Comparison of ENCODE assay signal across 9 mouse cellular contexts in the genomic region with DNA sequence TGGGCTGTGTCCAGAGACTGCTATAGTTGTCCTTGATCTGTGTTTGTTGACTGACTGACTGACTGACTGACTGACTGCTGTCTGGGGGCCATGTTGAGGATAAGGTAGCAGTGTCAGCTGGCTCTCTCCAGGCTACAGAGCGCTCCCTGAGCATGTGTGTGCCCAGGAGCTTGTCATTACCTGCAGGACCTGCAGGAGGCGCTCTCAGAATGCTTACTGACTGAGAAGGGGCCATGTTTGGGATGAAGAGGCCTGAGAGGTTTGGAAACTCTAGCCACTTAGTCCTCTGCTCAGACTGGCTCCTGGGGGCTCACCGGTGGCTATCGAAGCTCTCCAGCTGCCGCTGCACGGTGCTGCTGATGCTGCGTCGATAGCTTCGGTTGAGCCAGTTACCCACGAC. TPM values are rescaled to one million over a fixed set of nuclear protein-coding genes. Genes with fewer than 3 reads are reported as not detected.
DNase-seq lines count a peak whose midpoint lies in the region; ATAC-seq lines count a peak whose summit lies in the region.
"Had no signal": no experiment of that assay in that cellular context is flagged by ENCODE, and none has a peak within 500 bp of the region (broad histone marks: within the 10 kb centered on the region; RNA-seq: fewer than 3 reads in every experiment).

No protein-coding gene starts in this region.

- WGBS in liver, embryonic 11.5 days: 88% methylated on average over 10 of the region's 10 CpGs
- 88% methylated on average over 10 of the region's 10 CpGs for WGBS in embryonic facial prominence, embryonic 10.5 days
- WGBS in hindbrain, embryonic 12.5 days: 88% methylated on average over 10 of the region's 10 CpGs

- ATAC-seq in liver, embryonic 11.5 days (replicated peaks; ENCODE audit: low FRiP score): peak; percentile 17; the same call in 1 of the 2 replicates
- ATAC-seq in hindbrain, embryonic 12.5 days (ENCODE audit: low FRiP score): no peak

- H3K4me2 ChIP-seq in liver, embryonic 11.5 days: no peak overlapping the region
- H3K4me2 ChIP-seq in hindbrain, embryonic 12.5 days (replicated peaks): no peak overlapping the region

- no peak overlapping the region for H3K4me3 ChIP-seq in liver, embryonic 11.5 days (ENCODE audit: low read depth, low read length)
- no peak overlapping the region for H3K4me3 ChIP-seq in embryonic facial prominence, embryonic 10.5 days
- H3K4me3 ChIP-seq in hindbrain, embryonic 12.5 days: no peak overlapping the region

- no peak overlapping the region for H3K27ac ChIP-seq in liver, embryonic 11.5 days (ENCODE audit: low read depth, low read length)
- H3K27ac ChIP-seq in embryonic facial prominence, embryonic 10.5 days (replicated peaks): no peak overlapping the region
- no peak overlapping the region for H3K27ac ChIP-seq in hindbrain, embryonic 12.5 days

- H3K9me3 ChIP-seq in liver, embryonic 11.5 days (ENCODE audit: control insufficient read depth, low read length): no peaks in the 10 kb centered on the region
- H3K9me3 ChIP-seq in embryonic facial prominence, embryonic 10.5 days: no peaks in the 10 kb centered on the region
- H3K9me3 ChIP-seq in hindbrain, embryonic 12.5 days (replicated peaks): no peaks in the 10 kb centered on the region

- no peaks in the 10 kb centered on the region for H3K27me3 ChIP-seq in liver, embryonic 11.5 days (replicated peaks; ENCODE audit: control insufficient read depth, insufficient read depth, low read length)
- H3K27me3 ChIP-seq in splenic B cell, adult 2 months (ENCODE audit: control insufficient read depth, insufficient read depth, low read length, poor library complexity, severe bottlenecking): no peaks in the 10 kb centered on the region
- H3K27me3 ChIP-seq in embryonic facial prominence, embryonic 10.5 days (replicated peaks; ENCODE audit: low read depth, poor library complexity, severe bottlenecking): no peaks in the 10 kb centered on the region
- H3K27me3 ChIP-seq in hindbrain, embryonic 12.5 days: no peaks in the 10 kb centered on the region

- H3K9ac ChIP-seq in liver, embryonic 11.5 days (ENCODE audit: low read depth, low read length): no peak overlapping the region
- no peak overlapping the region for H3K9ac ChIP-seq in hindbrain, embryonic 12.5 days

- H3K36me3 ChIP-seq in liver, embryonic 11.5 days (ENCODE audit: control insufficient read depth, insufficient read depth, low read length): peaks cover 11% of the 10 kb centered on the region; the same call in 1 of the 2 replicates
- H3K36me3 ChIP-seq in splenic B cell, adult 2 months (ENCODE audit: control insufficient read depth, insufficient read depth, low read length, poor library complexity, severe bottlenecking): peaks cover 23% of the 10 kb centered on the region
- H3K36me3 ChIP-seq in embryonic facial prominence, embryonic 10.5 days (replicated peaks): peaks cover 35% of the 10 kb centered on the region
- H3K36me3 ChIP-seq in hindbrain, embryonic 12.5 days: no peaks in the 10 kb centered on the region

- 0 out of 2 replicates have a peak, but pooled peaks cover 2% of the 10 kb centered on the region for H3K4me1 ChIP-seq in liver, embryonic 11.5 days (replicated peaks; ENCODE audit: control insufficient read depth, insufficient read depth, low read length)
- H3K4me1 ChIP-seq in embryonic facial prominence, embryonic 10.5 days: peaks cover 4% of the 10 kb centered on the region; the same call in 1 of the 2 replicates
- H3K4me1 ChIP-seq in hindbrain, embryonic 12.5 days: no peaks in the 10 kb centered on the region; the same call in 1 of the 2 replicates

- peak; percentile 32 for DNase-seq in gastrocnemius, adult 18-20 months (ENCODE audit: low spot score)
- no peak for DNase-seq in gastrocnemius, adult 8-10 months (ENCODE audit: low spot score in 2 of 2)
- DNase-seq in right cerebral cortex, postnatal 4 days: peak; percentile 21
- DNase-seq in right cerebral cortex, postnatal 14 days: no peak
- no peak for DNase-seq in liver, embryonic 11.5 days (ENCODE audit: low spot score)
- DNase-seq in splenic B cell, adult 2 months (ENCODE audit: low read depth, low spot score): peak; percentile 74
- DNase-seq in embryonic facial prominence, embryonic 10.5 days (ENCODE audit: low spot score): no peak

RNA-seq across cellular contexts. Expression of a gene that starts 17.1 kb away (rescaled TPM):
- total RNA-seq in gastrocnemius, adult 18-20 months (2021): not detected
- not detected for total RNA-seq in gastrocnemius, adult 8-10 months (2022)
- polyA plus RNA-seq in liver, embryonic 11.5 days (2014; fragmentation: Nextera tagmentation; extraction: Ambion mirVana): not detected in 2 replicates
- polyA plus RNA-seq in embryonic facial prominence, embryonic 10.5 days (2016; fragmentation: Nextera tagmentation; extraction: Ambion mirVana): not detected in 2 replicates
- polyA plus RNA-seq in hindbrain, embryonic 12.5 days (2016; fragmentation: Nextera tagmentation; extraction: Ambion mirVana): 0.15 TPM in 1 of 2 replicates, not detected in the other
- polyA plus RNA-seq: stomach, embryonic 14.5 days had no signal

RNA-seq across cellular contexts. Expression of a gene that starts 22.1 kb away (rescaled TPM):
- 10 to 100 TPM; 22.9 to 25.2 TPM for total RNA-seq in gastrocnemius, adult 18-20 months (2021)
- 10 to 100 TPM; 22.4 to 27.6 (median 22.5) TPM for total RNA-seq in gastrocnemius, adult 8-10 months (2022)
- polyA plus RNA-seq in liver, embryonic 11.5 days (2014; fragmentation: Nextera tagmentation; extraction: Ambion mirVana): 13.5 and 13.9 TPM in 2 replicates
- polyA plus RNA-seq in embryonic facial prominence, embryonic 10.5 days (2016; fragmentation: Nextera tagmentation; extraction: Ambion mirVana): 12.0 and 12.4 TPM in 2 replicates
- 23.6 and 27.6 TPM in 2 replicates for polyA plus RNA-seq in hindbrain, embryonic 12.5 days (2016; fragmentation: Nextera tagmentation; extraction: Ambion mirVana)

RNA-seq across cellular contexts. Expression of a gene that starts 23.5 kb away (rescaled TPM):
- 10 to 100 TPM; 11.2 to 11.9 TPM for total RNA-seq in gastrocnemius, adult 18-20 months (2021)
- total RNA-seq in gastrocnemius, adult 8-10 months (2022): 10 to 100 TPM; 10.6 to 19.9 (median 11.2) TPM
- 9.9 and 10.6 TPM in 2 replicates for polyA plus RNA-seq in liver, embryonic 11.5 days (2014; fragmentation: Nextera tagmentation; extraction: Ambion mirVana)
- polyA plus RNA-seq in embryonic facial prominence, embryonic 10.5 days (2016; fragmentation: Nextera tagmentation; extraction: Ambion mirVana): 5.5 and 6.1 TPM in 2 replicates
- 3.7 and 4.5 TPM in 2 replicates for polyA plus RNA-seq in hindbrain, embryonic 12.5 days (2016; fragmentation: Nextera tagmentation; extraction: Ambion mirVana)

RNA-seq across cellular contexts. Expression of a gene that starts 50.0 kb away (rescaled TPM):
- under 1 TPM; 0.34 to 0.50 TPM for total RNA-seq in gastrocnemius, adult 18-20 months (2021)
- under 1 TPM in 2 of 4 experiments, not detected in 2; 0.29 to 0.51 TPM for total RNA-seq in gastrocnemius, adult 8-10 months (2022)
- 0.62 and 0.74 TPM in 2 replicates for polyA plus RNA-seq in liver, embryonic 11.5 days (2014; fragmentation: Nextera tagmentation; extraction: Ambion mirVana)
- 0.76 and 1.2 TPM in 2 replicates for polyA plus RNA-seq in embryonic facial prominence, embryonic 10.5 days (2016; fragmentation: Nextera tagmentation; extraction: Ambion mirVana)
- 0.34 and 0.43 TPM in 2 replicates for polyA plus RNA-seq in hindbrain, embryonic 12.5 days (2016; fragmentation: Nextera tagmentation; extraction: Ambion mirVana)

RNA-seq across cellular contexts. Expression of a gene that starts 50.8 kb away (rescaled TPM):
- total RNA-seq in gastrocnemius, adult 18-20 months (2021): 10 to 100 TPM; 10.5 to 15.0 TPM
- 10 to 100 TPM in 2 of 4 experiments, 1 to 10 TPM in 2; 6.4 to 14.4 (median 10.1) TPM for total RNA-seq in gastrocnemius, adult 8-10 months (2022)
- polyA plus RNA-seq in liver, embryonic 11.5 days (2014; fragmentation: Nextera tagmentation; extraction: Ambion mirVana): 2.0 and 2.5 TPM in 2 replicates
- polyA plus RNA-seq in embryonic facial prominence, embryonic 10.5 days (2016; fragmentation: Nextera tagmentation; extraction: Ambion mirVana): 5.0 and 5.7 TPM in 2 replicates
- polyA plus RNA-seq in hindbrain, embryonic 12.5 days (2016; fragmentation: Nextera tagmentation; extraction: Ambion mirVana): 4.5 and 5.9 TPM in 2 replicates

Comparison
In these comparisons a context has a peak if more than half of its experiments do, and no peak if none do; other contexts are left out.
1. DNase-seq: peak in gastrocnemius, adult 18-20 months (single experiment), right cerebral cortex, postnatal 4 days (single experiment) and splenic B cell, adult 2 months (single experiment); none in gastrocnemius, adult 8-10 months (0 of 2), right cerebral cortex, postnatal 14 days (single experiment), liver, embryonic 11.5 days (single experiment) and embryonic facial prominence, embryonic 10.5 days (single experiment).